Mouse (Mus musculus) embryonic stem cell, embryonic (primary cell): ENCODE measurements around the gene Copg2.

Source experiments
- CTCF ChIA-PET, 4 experiments: fragments of 300-600 bp in 2 of 4; fragments of 350-600 bp in 2 of 4; sonication (Branson Sonifier 250); formaldehyde crosslinking; loops; one replicate each; lab custom pipeline; 2022; ENCODE audit warnings: inconsistent platforms in 2 of 4; lab: Charles Lee
- POLR2A ChIA-PET, 4 experiments: fragments of 300-600 bp in 2 of 4; fragments of 350-600 bp in 2 of 4; sonication (Branson Sonifier 250); formaldehyde crosslinking; loops; one replicate each; lab custom pipeline; 2022; ENCODE audit warnings: antibody characterized with exemption in 4 of 4, inconsistent platforms in 1 of 4; lab: Charles Lee

The Copg2 gene

GRCm38 (mm10) chr6:30716796-30717195 is 179.8 kb downstream of the Copg2 start:
- ChIA-PET POLR2A (interaction anchor here in 1 of 4 experiments (0.6 kb wide), 1 partner anchor 537 kb away, joined by 3 read pairs; no protein-coding TSS in a partner anchor), CTCF (no interaction called here)

GRCm38 (mm10) chr6:30714891-30715471 is 181.6 kb downstream of the Copg2 start:
- ChIA-PET CTCF (no interaction called here), POLR2A (interaction anchor here in 1 of 4 experiments (1.1 kb wide), 1 partner anchor 9 kb away, joined by 3 read pairs; no protein-coding TSS in a partner anchor)

GRCm38 (mm10) chr6:30713896-30714295 is 182.7 kb downstream of the Copg2 start:
- POLR2A ChIA-PET, result interaction anchor here in 1 of 4 experiments (0.6 kb wide), 1 partner anchor 13 kb away, joined by 3 read pairs; no protein-coding TSS in a partner anchor
- CTCF ChIA-PET, result no interaction called here

- ChIA-PET CTCF (no interaction called here), POLR2A (interaction anchor here in 1 of 4 experiments (0.6 kb wide), 1 partner anchor 13 kb away, joined by 3 read pairs; no protein-coding TSS in a partner anchor)
Observed at GRCm38 (mm10) chr6:30713455-30713854, 183.1 kb downstream of the Copg2 start.

- CTCF ChIA-PET, result no interaction called here
- POLR2A ChIA-PET, result interaction anchor here in 1 of 4 experiments (0.6 kb wide), 1 partner anchor 179 kb away, joined by 4 read pairs; no protein-coding TSS in a partner anchor
Observed at GRCm38 (mm10) chr6:30712484-30712883, 184.1 kb downstream of the Copg2 start.

GRCm38 (mm10) chr6:30711365-30711763 is 185.2 kb downstream of the Copg2 start:
- POLR2A ChIA-PET, result no interaction called here

GRCm38 (mm10) chr6:30710371-30711364 is 185.9 kb downstream of the Copg2 start:
- ChIA-PET POLR2A (no interaction called here), CTCF (no interaction called here)

More at GRCm38 (mm10) chr6:30711365-30711763, 185.2 kb downstream of the Copg2 start:
- CTCF ChIA-PET, result no interaction called here

GRCm38 (mm10) chr6:30709115-30709514 is 187.5 kb downstream of the Copg2 start:
- CTCF ChIA-PET, result no interaction called here

GRCm38 (mm10) chr6:30703977-30704602 is 192.5 kb downstream of the Copg2 start:
- ChIA-PET POLR2A (no interaction called here), CTCF (interaction anchor here in 1 of 4 experiments (0.6 kb wide), 1 partner anchor 278 kb away, joined by 3 read pairs; no protein-coding TSS in a partner anchor)

More at GRCm38 (mm10) chr6:30709115-30709514, 187.5 kb downstream of the Copg2 start:
- POLR2A ChIA-PET, result no interaction called here

GRCm38 (mm10) chr6:30703476-30703875 is 193.1 kb downstream of the Copg2 start:
- POLR2A ChIA-PET, result no interaction called here
- CTCF ChIA-PET, result no interaction called here

- CTCF ChIA-PET, result no interaction called here
- POLR2A ChIA-PET, result no interaction called here
Observed at GRCm38 (mm10) chr6:30702881-30703280, 193.7 kb downstream of the Copg2 start.

GRCm38 (mm10) chr6:30700182-30700581 is 196.4 kb downstream of the Copg2 start:
- ChIA-PET POLR2A (interaction anchor here in 2 of 4 experiments (0.5 to 1.5 kb wide), 2 partner anchors 37 to 174 kb away, joined by 3 to 4 read pairs; no protein-coding TSS in a partner anchor), CTCF (no interaction called here)

- POLR2A ChIA-PET, result interaction anchor here in 1 of 4 experiments (0.8 kb wide), 1 partner anchor 188 kb away, joined by 3 read pairs; the partner anchor contains the start of genes Ssmem1 and Tmem209
- CTCF ChIA-PET, result no interaction called here
Observed at GRCm38 (mm10) chr6:30698036-30698435, 198.6 kb downstream of the Copg2 start.
